In genomic region chrX:142196831-142197230, GRCm38 (mm10) we compare ENCODE assay signal across 32 mouse cellular contexts. TPM values are rescaled to one million over a fixed set of nuclear protein-coding genes. Genes with fewer than 3 reads are reported as not detected.
"Had no signal": no experiment of that assay in that cellular context is flagged by ENCODE, and none has a peak within 500 bp of the region (broad histone marks: within the 10 kb centered on the region; RNA-seq: fewer than 3 reads in every experiment).

Gene Gucy2f (minus strand): TSS chrX:142196931.

- ATAC-seq: hindbrain, postnatal 0 days; intestine, postnatal 0 days; liver, embryonic 12.5 days had no signal

- H3K9me3 ChIP-seq: heart, embryonic 13.5 days; heart, embryonic 15.5 days; hindbrain, embryonic 13.5 days; hindbrain, embryonic 15.5 days; kidney, embryonic 15.5 days; limb, embryonic 13.5 days; limb, embryonic 15.5 days; liver, embryonic 12.5 days had no signal

- H3K27me3 ChIP-seq: heart, embryonic 15.5 days had no signal

- H3K4me3 ChIP-seq: heart, adult 2 months; heart, embryonic 13.5 days; heart, embryonic 15.5 days; hindbrain, embryonic 13.5 days; hindbrain, embryonic 15.5 days; kidney, embryonic 15.5 days; layer of hippocampus, adult 2 months; limb, embryonic 13.5 days; limb, embryonic 15.5 days; liver, embryonic 12.5 days had no signal

- H3K9ac ChIP-seq: heart, embryonic 13.5 days; heart, embryonic 15.5 days; hindbrain, embryonic 13.5 days; hindbrain, embryonic 15.5 days; kidney, embryonic 15.5 days; limb, embryonic 13.5 days; limb, embryonic 15.5 days; liver, embryonic 12.5 days; liver, embryonic 14.5 days had no signal

- H3K36me3 ChIP-seq: heart, embryonic 13.5 days; heart, embryonic 15.5 days; hindbrain, embryonic 13.5 days; hindbrain, embryonic 15.5 days; kidney, embryonic 15.5 days; limb, embryonic 13.5 days; limb, embryonic 15.5 days; liver, embryonic 12.5 days had no signal

- DNase-seq: gastrocnemius, postnatal 14 days; gastrocnemius, postnatal 36 days; heart, adult 11 months; heart, adult 2 months; heart, postnatal 14 days; heart, postnatal 36 days; kidney, adult 18-20 months; kidney, adult 9 months; kidney, postnatal 14 days; kidney, postnatal 4 days; left cerebral cortex, postnatal 4 days had no signal

- H3K4me2 ChIP-seq: heart, embryonic 11.5 days; heart, embryonic 13.5 days; heart, embryonic 15.5 days; hindbrain, embryonic 13.5 days; hindbrain, embryonic 15.5 days; kidney, embryonic 15.5 days; limb, embryonic 13.5 days; limb, embryonic 15.5 days; liver, embryonic 12.5 days had no signal

- H3K4me1 ChIP-seq: heart, embryonic 13.5 days; heart, embryonic 15.5 days; hindbrain, embryonic 13.5 days; hindbrain, embryonic 15.5 days; kidney, embryonic 15.5 days; limb, embryonic 13.5 days; limb, embryonic 15.5 days; liver, embryonic 12.5 days had no signal

- H3K27ac ChIP-seq: heart, adult 2 months; heart, embryonic 13.5 days; heart, embryonic 15.5 days; hindbrain, embryonic 13.5 days; hindbrain, embryonic 15.5 days; hindbrain, postnatal 0 days; kidney, embryonic 15.5 days; kidney, postnatal 0 days; layer of hippocampus, adult 2 months; limb, embryonic 13.5 days; limb, embryonic 15.5 days; liver, embryonic 12.5 days; liver, embryonic 14.5 days had no signal

RNA-seq across cellular contexts. Expression of gene Gucy2f, which starts in this region (rescaled TPM):
- total RNA-seq: gastrocnemius, adult 18-20 months; gastrocnemius, adult 8-10 months; gastrocnemius, postnatal 36 days; heart, adult 2 months; heart, postnatal 14 days; heart, postnatal 36 days; hematopoietic stem cell, adult 5-6 weeks; liver, adult 2 months had no signal
- polyA plus RNA-seq: heart, adult 2 months; heart, embryonic 11.5 days; heart, embryonic 13.5 days; heart, embryonic 15.5 days; heart, postnatal 0 days; hindbrain, embryonic 11.5 days; intestine, postnatal 0 days; kidney, postnatal 0 days; limb, embryonic 11.5 days; limb, embryonic 15.5 days; liver, adult 2 months; liver, embryonic 12.5 days; liver, embryonic 14.5 days had no signal
